23 mouse cellular contexts compared by ENCODE assay signal in genomic region chr2:33708831-33709230, GRCm38 (mm10).
DNase-seq lines count a peak whose midpoint lies in the region; ATAC-seq and TF ChIP-seq lines count a peak whose summit lies in the region.
"Had no signal": no experiment of that assay in that cellular context is flagged by ENCODE, and none has a peak within 500 bp of the region (broad histone marks: within the 10 kb centered on the region; RNA-seq: fewer than 3 reads in every experiment).

No protein-coding gene starts in this region.

- TF ChIP-seq CTCF in thymus, adult 2 months (IDR thresholded peaks at IDR 0.05; ENCODE audit: borderline replicate concordance, control insufficient read depth, extremely low read depth, insufficient read depth, low read length, poor library complexity), result no peak

- peak; percentile 93 for ATAC-seq in frontal cortex, adult (ENCODE audit: low TSS enrichment)
- no peak for ATAC-seq in midbrain, embryonic 15.5 days (replicated peaks)
- no peak for ATAC-seq in limb, embryonic 12.5 days (ENCODE audit: insufficient number of reproducible peaks, insufficient read depth, low FRiP score, low TSS enrichment, low read depth)
- ATAC-seq: activated CD4-positive, CD25-positive, alpha-beta regulatory T cell, adult 4 months; forebrain, embryonic 15.5 days had no signal

- H3K27ac ChIP-seq in midbrain, embryonic 10.5 days (replicated peaks), result 0 out of 2 replicates have a peak overlapping the region, but pooled peaks have one; percentile 61
- no peak overlapping the region for H3K27ac ChIP-seq in midbrain, embryonic 15.5 days
- H3K27ac ChIP-seq in limb, embryonic 12.5 days, result peak overlapping the region; percentile 84
- H3K27ac ChIP-seq in thymus, adult 2 months (ENCODE audit: control insufficient read depth, insufficient read depth, low read length), result no peak overlapping the region
- H3K27ac ChIP-seq: embryonic facial prominence, embryonic 12.5 days; embryonic facial prominence, embryonic 15.5 days; forebrain, embryonic 12.5 days; forebrain, embryonic 15.5 days; hindbrain, embryonic 12.5 days; hindbrain, embryonic 15.5 days had no signal

- no peak for TF ChIP-seq POLR2A in thymus, adult 2 months (IDR thresholded peaks at IDR 0.05; ENCODE audit: control insufficient read depth, extremely low read depth, insufficient read depth, low read length, poor library complexity)

- no peak overlapping the region for H3K4me3 ChIP-seq in midbrain, embryonic 10.5 days
- no peak overlapping the region for H3K4me3 ChIP-seq in midbrain, embryonic 15.5 days
- no peak overlapping the region for H3K4me3 ChIP-seq in limb, embryonic 12.5 days (replicated peaks)
- no peak overlapping the region for H3K4me3 ChIP-seq in thymus, adult 2 months (ENCODE audit: control insufficient read depth, insufficient read depth, low read length)
- H3K4me3 ChIP-seq: embryonic facial prominence, embryonic 12.5 days; embryonic facial prominence, embryonic 15.5 days; forebrain, embryonic 12.5 days; forebrain, embryonic 15.5 days; hindbrain, embryonic 12.5 days; hindbrain, embryonic 15.5 days had no signal

- no peaks in the 10 kb centered on the region for H3K36me3 ChIP-seq in midbrain, embryonic 10.5 days
- no peaks in the 10 kb centered on the region for H3K36me3 ChIP-seq in midbrain, embryonic 15.5 days (replicated peaks)
- no peaks in the 10 kb centered on the region for H3K36me3 ChIP-seq in limb, embryonic 12.5 days
- no peaks in the 10 kb centered on the region for H3K36me3 ChIP-seq in thymus, adult 2 months (ENCODE audit: control insufficient read depth, insufficient read depth, low read length)
- H3K36me3 ChIP-seq: embryonic facial prominence, embryonic 12.5 days; embryonic facial prominence, embryonic 15.5 days; forebrain, embryonic 12.5 days; forebrain, embryonic 15.5 days; hindbrain, embryonic 12.5 days; hindbrain, embryonic 15.5 days had no signal

- H3K9ac ChIP-seq in midbrain, embryonic 15.5 days, result no peak overlapping the region
- H3K9ac ChIP-seq in limb, embryonic 12.5 days (replicated peaks), result no peak overlapping the region
- H3K9ac ChIP-seq: embryonic facial prominence, embryonic 12.5 days; embryonic facial prominence, embryonic 15.5 days; forebrain, embryonic 12.5 days; forebrain, embryonic 15.5 days; hindbrain, embryonic 12.5 days; hindbrain, embryonic 15.5 days had no signal

- no peaks in the 10 kb centered on the region for H3K9me3 ChIP-seq in midbrain, embryonic 10.5 days (replicated peaks)
- H3K9me3 ChIP-seq in midbrain, embryonic 15.5 days, result no peaks in the 10 kb centered on the region
- H3K9me3 ChIP-seq in limb, embryonic 12.5 days, result no peaks in the 10 kb centered on the region
- H3K9me3 ChIP-seq: embryonic facial prominence, embryonic 12.5 days; embryonic facial prominence, embryonic 15.5 days; forebrain, embryonic 12.5 days; forebrain, embryonic 15.5 days; hindbrain, embryonic 12.5 days; hindbrain, embryonic 15.5 days had no signal

- H3K4me2 ChIP-seq in midbrain, embryonic 15.5 days, result no peak overlapping the region
- peak overlapping the region; percentile 15 for H3K4me2 ChIP-seq in limb, embryonic 12.5 days
- H3K4me2 ChIP-seq: embryonic facial prominence, embryonic 12.5 days; embryonic facial prominence, embryonic 15.5 days; forebrain, embryonic 12.5 days; forebrain, embryonic 15.5 days; heart, embryonic 11.5 days; hindbrain, embryonic 12.5 days; hindbrain, embryonic 15.5 days had no signal

- DNase-seq in frontal cortex, postnatal 14 days (ENCODE audit: low spot score in 2 of 2), result no peak
- no peak for DNase-seq in midbrain, embryonic 10.5 days (ENCODE audit: low spot score)
- DNase-seq in brain, adult 2 months (ENCODE audit: low read depth, low spot score), result peak; percentile 44
- DNase-seq in layer of hippocampus, adult 9-10 months (ENCODE audit: low spot score), result no peak
- DNase-seq in thymus, adult 2 months, result no peak
- DNase-seq: adrenal gland, adult 8-10 months; adrenal gland, postnatal 25 days; cerebellum, adult 18-20 months; cerebellum, adult 9-10 months; cerebellum, postnatal 14 days; gastrocnemius, postnatal 10 days; gastrocnemius, postnatal 36 days had no signal

- 91% methylated on average over 8 of the region's 8 CpGs for WGBS in midbrain, embryonic 10.5 days
- 94% methylated on average over 8 of the region's 8 CpGs for WGBS in midbrain, embryonic 15.5 days
- WGBS in limb, embryonic 12.5 days, result 85% methylated on average over 8 of the region's 8 CpGs
- WGBS in thymus, adult 2 months, result 42% methylated on average over 8 of the region's 8 CpGs

- H3K27me3 ChIP-seq in midbrain, embryonic 10.5 days (ENCODE audit: low read depth, poor library complexity, severe bottlenecking), result peaks cover 84% of the 10 kb centered on the region
- peaks cover 7% of the 10 kb centered on the region; the same call in 1 of the 2 replicates for H3K27me3 ChIP-seq in midbrain, embryonic 15.5 days (replicated peaks)
- peaks cover 43% of the 10 kb centered on the region for H3K27me3 ChIP-seq in limb, embryonic 12.5 days
- H3K27me3 ChIP-seq in thymus, adult 2 months (ENCODE audit: control insufficient read depth, insufficient read depth, low read length), result no peaks in the 10 kb centered on the region

- peaks cover 58% of the 10 kb centered on the region for H3K4me1 ChIP-seq in midbrain, embryonic 10.5 days
- peaks cover 24% of the 10 kb centered on the region for H3K4me1 ChIP-seq in midbrain, embryonic 15.5 days
- peaks cover 63% of the 10 kb centered on the region for H3K4me1 ChIP-seq in limb, embryonic 12.5 days (replicated peaks)
- no peaks in the 10 kb centered on the region for H3K4me1 ChIP-seq in thymus, adult 2 months (replicated peaks; ENCODE audit: control insufficient read depth, insufficient read depth, low read length)

Comparison
In these comparisons a context has a peak if more than half of its experiments do, and no peak if none do; other contexts are left out.
1. H3K27ac ChIP-seq: peak in midbrain, embryonic 10.5 days (single experiment) and limb, embryonic 12.5 days (single experiment); none in midbrain, embryonic 15.5 days (single experiment) and thymus, adult 2 months (single experiment).